Mouse (Mus musculus): Measurements from ENCODE around the gene Olfr1426. TPM values are rescaled to one million over a fixed set of nuclear protein-coding genes. Genes with fewer than 3 reads are reported as not detected.
A peak's percentile ranks its signal among the peaks of the same experiment; 100 is the strongest.
"Not testable (repeated sequence)": the region's sequence is repeated elsewhere in the genome, so short reads cannot be mapped to it uniquely, and the experiment has no call there.

The Olfr1426 gene
- total RNA-seq (2015): not detected in 2 replicates
- total RNA-seq (2017): not detected in 2 replicates

DNA sequence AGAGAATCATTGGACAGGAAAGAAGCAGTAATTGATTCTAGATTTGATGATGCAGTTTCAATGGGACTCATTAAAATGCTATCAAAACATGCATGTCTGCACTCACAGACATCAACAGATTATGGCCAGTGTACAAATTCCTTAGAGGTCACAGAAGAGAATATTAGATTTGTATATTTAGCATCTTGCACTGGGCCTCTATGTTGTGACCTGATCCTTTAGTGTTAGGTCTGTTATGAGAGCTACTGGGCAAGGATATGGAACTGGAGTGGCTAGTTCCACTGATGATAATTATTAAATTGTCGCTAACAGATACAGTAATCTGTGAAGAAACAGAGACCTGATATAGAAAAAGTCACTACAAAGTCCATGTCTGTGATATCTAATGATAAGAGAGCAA is at the start of gene Olfr1426:
Gene Olfr1426, minus strand, starts transcription at position 101 of the 400 bp plus-strand sequence.
- ATAC-seq (ENCODE audit: poor library complexity, severe bottlenecking): no peak

DNA sequence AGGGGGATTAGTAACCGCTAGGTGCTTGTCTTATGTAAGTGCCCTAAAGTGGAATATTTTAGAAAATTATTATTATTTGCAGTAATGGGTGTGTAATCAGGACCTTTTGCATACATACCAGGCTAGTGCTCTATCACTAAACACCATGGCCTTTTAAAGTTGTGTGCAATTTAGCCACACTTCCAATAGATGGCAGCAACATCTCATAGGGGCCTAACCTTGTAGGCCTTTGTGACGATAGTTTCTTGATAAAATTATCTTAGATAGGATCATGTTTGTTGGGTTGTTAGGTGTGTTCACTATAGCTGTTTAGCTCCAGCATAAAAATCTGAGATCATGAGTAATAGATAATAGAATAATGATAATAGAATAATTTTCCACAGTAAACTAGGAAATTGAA is 42.5 kb upstream of the Olfr1426 start:
- ATAC-seq (ENCODE audit: poor library complexity, severe bottlenecking): peak; percentile 67; the same call in 1 of the 2 replicates

DNA sequence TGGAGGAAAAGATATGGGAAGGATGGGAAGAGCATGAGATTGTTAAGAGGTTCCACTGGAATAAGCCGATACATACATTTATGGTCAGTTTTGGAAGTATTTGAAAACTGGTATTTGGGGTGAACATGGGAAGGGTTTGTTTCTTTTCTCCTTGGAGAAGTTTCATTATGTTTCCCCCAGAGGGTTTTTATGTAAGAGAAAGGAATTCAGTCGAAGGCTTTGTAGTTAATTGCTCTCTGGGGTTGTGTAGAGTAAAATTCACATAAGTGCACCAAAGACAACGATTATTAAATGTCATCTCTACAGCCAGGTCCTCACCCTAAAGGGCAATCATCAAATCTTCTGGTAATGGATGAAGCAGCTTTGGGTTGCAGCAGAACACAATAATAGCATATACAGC is 31.3 kb upstream of the Olfr1426 start, which contains the start of gene Olfr76:
Gene Olfr76, minus strand, starts transcription at position 101 of the 400 bp plus-strand sequence.
- ATAC-seq (ENCODE audit: poor library complexity, severe bottlenecking): no peak

DNA sequence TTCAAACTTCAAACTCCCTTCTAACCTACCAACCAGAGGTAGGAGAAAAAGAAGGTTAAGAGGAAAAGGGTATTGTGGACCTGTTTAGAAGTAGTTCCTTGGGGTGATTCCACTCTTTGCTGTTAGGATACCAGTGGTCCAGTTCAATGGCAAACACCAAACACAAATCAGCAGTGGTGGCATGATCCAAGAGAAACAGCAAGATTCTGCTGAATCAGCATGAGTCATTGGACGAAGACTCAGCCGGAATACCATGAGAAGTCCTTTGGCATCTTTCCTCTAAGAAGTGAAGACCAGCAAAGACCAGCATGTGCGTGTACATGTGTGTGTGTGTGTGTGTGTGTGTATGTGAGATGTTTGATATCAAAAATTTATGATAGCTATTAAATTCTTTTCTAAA is 24.7 kb upstream of the Olfr1426 start:
- no peak for ATAC-seq (ENCODE audit: poor library complexity, severe bottlenecking)

DNA sequence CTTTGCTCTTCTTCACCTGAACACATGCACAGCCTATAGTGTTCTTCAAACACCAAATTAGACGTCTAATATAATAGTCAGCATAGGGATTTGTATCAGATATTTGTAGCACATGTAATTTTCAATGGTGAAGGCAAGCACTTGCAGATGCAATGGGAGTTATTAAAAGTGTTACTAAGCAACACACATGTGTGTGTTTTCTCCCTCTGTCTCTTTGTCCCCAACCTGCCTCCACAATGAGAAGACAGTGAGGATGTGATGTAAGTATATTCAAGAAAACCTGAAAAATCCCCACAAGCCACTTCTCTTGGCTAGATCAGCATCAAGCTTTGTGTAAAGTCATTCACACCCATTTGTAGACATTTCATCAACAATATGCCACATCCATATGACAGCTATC is 24.0 kb upstream of the Olfr1426 start, which contains the start of gene Olfr1428:
Gene Olfr1428, minus strand, starts transcription at position 101 of the 400 bp plus-strand sequence.
- no peak for ATAC-seq (ENCODE audit: poor library complexity, severe bottlenecking)

DNA sequence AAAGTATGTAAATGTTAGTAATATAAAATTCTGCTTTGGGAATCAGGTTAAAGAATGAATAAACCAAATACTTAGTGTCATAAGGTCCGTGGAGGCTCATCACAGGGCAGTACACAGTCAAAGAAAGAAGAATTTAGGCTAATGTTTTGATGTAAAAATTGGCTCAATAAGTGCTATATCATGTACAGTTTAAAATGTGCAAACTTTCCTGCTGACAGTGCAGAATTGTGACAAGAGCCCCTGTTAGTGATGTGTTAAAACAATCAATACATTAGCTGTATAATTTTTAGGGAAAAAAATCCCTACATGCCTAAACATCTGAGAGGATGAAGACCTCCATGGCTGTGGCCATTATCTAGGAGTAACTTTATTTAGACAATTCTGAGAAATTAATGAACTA is 22.0 kb upstream of the Olfr1426 start:
- no peak for ATAC-seq (ENCODE audit: poor library complexity, severe bottlenecking)

DNA sequence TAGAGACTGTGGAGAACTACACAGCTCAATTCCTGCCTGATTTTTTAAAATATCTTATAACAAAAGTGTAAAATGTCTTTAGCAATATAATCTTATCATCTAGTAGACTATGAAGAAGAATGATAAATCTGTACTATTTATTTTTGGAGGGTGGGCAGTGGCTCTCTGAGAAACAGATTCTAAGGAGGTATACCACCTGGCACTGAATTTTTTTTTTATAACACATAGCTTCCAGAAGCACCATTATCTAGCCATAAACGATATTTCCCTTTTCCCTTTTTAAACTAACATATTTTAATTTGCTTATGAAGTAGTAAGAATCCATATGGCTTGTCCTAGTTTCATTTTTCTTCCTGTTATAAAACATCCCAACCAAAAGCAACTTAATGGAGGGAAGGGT is 12.7 kb upstream of the Olfr1426 start:
- no peak for ATAC-seq (ENCODE audit: poor library complexity, severe bottlenecking)

DNA sequence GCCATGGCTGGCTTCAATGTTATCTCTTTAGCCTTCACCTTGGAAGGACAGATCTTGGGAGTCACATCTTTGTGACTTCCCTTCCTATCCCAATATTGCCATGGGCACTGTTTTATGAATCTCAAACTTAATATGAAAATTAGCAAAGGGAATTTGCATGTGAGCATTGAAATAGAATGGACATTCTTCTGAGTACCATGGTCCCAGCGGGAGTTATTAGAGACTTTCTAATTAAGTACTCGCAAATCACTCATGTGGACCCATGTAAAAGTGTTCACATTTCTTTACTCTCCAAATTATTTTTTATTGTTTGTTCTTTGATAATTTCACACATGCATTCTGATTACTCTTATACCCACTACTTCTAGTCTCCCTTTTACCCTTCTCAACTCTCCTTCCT is 11.4 kb upstream of the Olfr1426 start, which contains the start of gene Olfr1427:
Gene Olfr1427, minus strand, starts transcription at position 101 of the 400 bp plus-strand sequence.
- ATAC-seq (ENCODE audit: poor library complexity, severe bottlenecking): no peak

DNA sequence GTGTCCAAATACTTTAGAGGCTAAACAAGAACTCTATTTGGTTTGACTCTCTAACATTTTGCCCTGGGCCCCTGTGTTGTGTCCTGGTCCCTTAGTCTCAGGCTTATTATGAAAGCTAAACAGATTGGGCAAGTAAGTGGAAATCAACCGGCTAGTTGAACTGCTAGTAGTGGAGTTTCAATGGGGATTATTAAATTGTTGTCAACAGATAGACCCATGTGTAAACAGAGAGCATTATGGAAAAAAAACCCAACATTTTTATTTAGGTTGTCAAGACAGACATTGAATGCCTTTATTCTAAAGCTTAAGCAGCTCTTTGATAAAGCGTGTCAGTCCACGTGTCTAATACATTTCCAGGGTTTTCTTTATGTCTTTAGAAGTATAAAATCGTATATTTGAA is 14.2 kb downstream of the Olfr1426 start, which contains the start of gene Olfr1425:
Gene Olfr1425, minus strand, starts transcription at position 101 of the 400 bp plus-strand sequence.
- not testable (repeated sequence) for ATAC-seq (ENCODE audit: poor library complexity, severe bottlenecking)

DNA sequence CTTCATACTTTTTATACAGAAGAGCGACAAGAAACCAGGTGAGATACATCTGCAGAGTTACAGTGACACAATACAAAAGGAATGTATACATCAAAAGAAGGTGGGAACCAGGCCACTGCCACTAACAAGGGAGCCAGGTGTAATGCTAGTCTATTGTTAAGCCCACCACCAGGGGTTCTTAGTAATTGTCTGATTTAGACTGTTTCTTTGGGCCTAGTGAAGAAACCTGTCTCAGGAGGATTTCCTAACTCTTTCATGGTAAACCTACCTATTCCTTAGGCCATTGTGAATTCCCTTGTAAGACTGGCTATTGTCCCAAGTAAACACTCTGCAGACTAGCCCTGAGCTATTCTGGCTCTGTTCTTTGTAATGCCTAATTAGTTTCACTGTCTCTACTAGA is 22.3 kb downstream of the Olfr1426 start:
- not testable (repeated sequence) for ATAC-seq (ENCODE audit: poor library complexity, severe bottlenecking)

DNA sequence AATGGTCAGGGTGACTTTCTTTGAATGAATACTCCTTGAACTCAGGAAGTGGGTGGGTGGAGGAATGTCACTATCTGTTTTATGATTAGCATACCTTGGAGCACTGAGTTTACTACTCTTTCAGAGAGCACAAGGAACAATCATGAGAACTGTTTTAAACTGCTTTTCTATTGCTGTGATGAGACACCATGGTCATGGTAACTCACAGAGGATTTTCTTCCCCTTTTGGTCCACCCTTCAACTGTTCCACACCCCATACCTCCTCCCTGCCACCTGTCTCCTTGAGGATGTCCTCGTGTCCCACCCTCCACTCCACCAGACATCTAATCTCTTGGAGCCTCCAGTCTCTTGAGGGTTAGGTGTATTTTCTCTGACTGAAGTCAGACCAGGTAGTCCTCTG is 24.0 kb downstream of the Olfr1426 start:
- not testable (repeated sequence) for ATAC-seq (ENCODE audit: poor library complexity, severe bottlenecking)

DNA sequence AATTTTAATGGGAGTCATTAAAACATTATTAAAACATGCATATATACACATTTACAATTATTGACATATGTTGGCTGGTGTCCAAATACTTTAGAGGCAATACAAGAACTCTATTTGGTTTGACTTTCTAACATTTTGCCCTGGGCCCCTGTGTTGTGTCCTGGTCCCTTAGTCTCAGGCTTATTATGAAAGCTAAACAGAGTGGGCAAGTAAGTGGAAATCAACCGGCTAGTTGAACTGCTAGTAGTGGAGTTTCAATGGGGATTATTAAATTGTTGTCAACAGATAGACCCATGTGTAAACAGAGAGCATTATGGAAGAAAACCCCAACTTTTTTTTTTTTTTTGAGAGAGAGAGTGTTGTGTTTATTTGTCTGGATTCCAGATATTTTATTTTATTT is 29.2 kb downstream of the Olfr1426 start, which contains the start of gene Olfr1424:
Gene Olfr1424, minus strand, starts transcription at position 101 of the 400 bp plus-strand sequence.
- not testable (repeated sequence) for ATAC-seq (ENCODE audit: poor library complexity, severe bottlenecking)

DNA sequence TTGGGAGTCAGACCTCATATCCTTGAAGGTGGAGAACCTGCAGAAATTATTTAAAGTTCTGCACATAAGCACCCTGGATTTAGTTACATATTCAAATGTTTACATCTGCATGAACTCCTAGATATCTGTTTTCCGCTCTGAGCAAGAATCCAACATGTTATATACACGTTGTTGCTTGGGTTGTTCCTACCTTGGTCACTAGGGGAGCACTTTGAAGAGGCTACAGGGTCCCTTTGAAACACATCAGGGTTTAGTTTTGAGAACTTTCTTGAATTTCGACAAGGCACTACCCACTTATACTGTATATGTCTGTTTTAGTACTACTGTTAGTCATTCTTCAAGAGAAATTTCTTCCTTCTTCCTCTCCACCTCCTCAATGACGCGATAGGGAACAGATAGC is 48.6 kb downstream of the Olfr1426 start:
- no peak for ATAC-seq (ENCODE audit: poor library complexity, severe bottlenecking)

DNA sequence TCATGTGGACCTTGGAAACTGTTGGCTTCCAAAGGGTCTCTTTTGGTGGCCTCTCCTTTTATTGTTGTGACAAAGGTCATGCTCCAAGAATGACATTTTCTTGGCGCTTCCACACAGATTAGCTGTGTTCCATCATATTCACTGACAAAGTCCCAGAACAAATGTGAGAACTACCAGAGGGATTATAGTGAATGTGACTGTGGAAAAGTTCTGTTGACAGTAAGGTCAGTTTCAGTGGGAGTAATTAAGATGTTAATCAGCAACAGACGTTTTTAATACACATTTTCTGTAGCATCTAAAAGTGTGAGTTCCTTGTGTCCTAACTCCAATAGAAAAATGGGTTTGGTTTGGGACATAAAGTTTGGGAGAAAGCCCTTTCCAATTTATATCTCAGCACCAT is 50.6 kb downstream of the Olfr1426 start, which contains the start of gene Olfr1423:
Gene Olfr1423, minus strand, starts transcription at position 101 of the 400 bp plus-strand sequence.
- ATAC-seq (ENCODE audit: poor library complexity, severe bottlenecking): no peak

DNA sequence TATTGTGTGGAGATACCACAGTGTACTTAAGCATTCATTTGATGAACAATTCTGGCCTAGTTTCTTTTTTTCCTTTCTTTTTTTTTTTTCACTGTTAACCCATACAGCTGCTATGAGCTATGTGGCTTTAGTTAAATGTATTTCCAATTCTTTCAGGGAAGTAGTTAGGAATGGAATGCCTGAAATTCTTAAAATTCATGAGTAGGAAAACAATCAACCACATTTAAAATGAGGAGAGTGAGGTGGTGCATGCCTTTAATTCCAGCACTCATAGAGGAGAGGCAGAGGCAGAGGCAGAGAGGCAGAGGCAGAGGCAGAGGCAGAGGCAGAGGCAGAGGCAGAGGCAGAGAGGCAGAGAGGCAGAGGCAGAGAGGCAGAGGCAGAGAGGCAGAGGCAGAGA is 54.1 kb downstream of the Olfr1426 start:
- ATAC-seq (ENCODE audit: poor library complexity, severe bottlenecking): no peak

Other genes starting within 250 kb of the Olfr1426 start
- not detected in 2 replicates for gene Olfr1418, start 230.9 kb downstream of the Olfr1426 start, total RNA-seq (2015)
- not detected in 2 replicates for gene Olfr1418, start 230.9 kb downstream of the Olfr1426 start, total RNA-seq (2017)
- gene Olfr1419, start 216.9 kb downstream of the Olfr1426 start, total RNA-seq (2015): not detected in 2 replicates
- gene Olfr1419, start 216.9 kb downstream of the Olfr1426 start, total RNA-seq (2017): not detected in 2 replicates
- not detected in 2 replicates for gene Olfr1420, start 205.4 kb downstream of the Olfr1426 start, total RNA-seq (2015)
- not detected in 2 replicates for gene Olfr1420, start 205.4 kb downstream of the Olfr1426 start, total RNA-seq (2017)
- 45.5 and 48.7 TPM in 2 replicates for gene Patl1, start 179.6 kb downstream of the Olfr1426 start, total RNA-seq (2015)
- 20.3 and 26.1 TPM in 2 replicates for gene Patl1, start 179.6 kb downstream of the Olfr1426 start, total RNA-seq (2017)
- 35.0 and 36.9 TPM in 2 replicates for gene Osbp, start 126.1 kb downstream of the Olfr1426 start, total RNA-seq (2015)
- gene Osbp, start 126.1 kb downstream of the Olfr1426 start, total RNA-seq (2017): 42.6 and 43.3 TPM in 2 replicates
- 0.02 TPM in 1 of 2 replicates, not detected in the other for gene Olfr1423, start 50.7 kb downstream of the Olfr1426 start, total RNA-seq (2015)
- gene Olfr1423, start 50.7 kb downstream of the Olfr1426 start, total RNA-seq (2017): not detected in 2 replicates
- not detected in 2 replicates for gene Olfr1424, start 29.3 kb downstream of the Olfr1426 start, total RNA-seq (2015)
- not detected in 2 replicates for gene Olfr1424, start 29.3 kb downstream of the Olfr1426 start, total RNA-seq (2017)
- gene Olfr1425, start 14.3 kb downstream of the Olfr1426 start, total RNA-seq (2015): not detected in 2 replicates
- not detected in 2 replicates for gene Olfr1425, start 14.3 kb downstream of the Olfr1426 start, total RNA-seq (2017)
- gene Olfr1427, start 11.3 kb upstream of the Olfr1426 start, total RNA-seq (2015): not detected in 2 replicates
- gene Olfr1427, start 11.3 kb upstream of the Olfr1426 start, total RNA-seq (2017): not detected in 2 replicates
- not detected in 2 replicates for gene Olfr1428, start 23.9 kb upstream of the Olfr1426 start, total RNA-seq (2015)
- gene Olfr1428, start 23.9 kb upstream of the Olfr1426 start, total RNA-seq (2017): not detected in 2 replicates
- gene Olfr76, start 31.2 kb upstream of the Olfr1426 start, total RNA-seq (2015): not detected in 2 replicates
- not detected in 2 replicates for gene Olfr76, start 31.2 kb upstream of the Olfr1426 start, total RNA-seq (2017)
- gene Olfr1555-ps1, start 78.1 kb upstream of the Olfr1426 start, total RNA-seq (2015): not detected in 2 replicates
- not detected in 2 replicates for gene Olfr1555-ps1, start 78.1 kb upstream of the Olfr1426 start, total RNA-seq (2017)
- not detected in 2 replicates for gene Olfr1431, start 108.6 kb upstream of the Olfr1426 start, total RNA-seq (2015)
- not detected in 2 replicates for gene Olfr1431, start 108.6 kb upstream of the Olfr1426 start, total RNA-seq (2017)
- gene Olfr1432, start 140.6 kb upstream of the Olfr1426 start, total RNA-seq (2015): not detected in 2 replicates
- not detected in 2 replicates for gene Olfr1432, start 140.6 kb upstream of the Olfr1426 start, total RNA-seq (2017)
- not detected in 2 replicates for gene Olfr262, start 149.6 kb upstream of the Olfr1426 start, total RNA-seq (2015)
- gene Olfr262, start 149.6 kb upstream of the Olfr1426 start, total RNA-seq (2017): not detected in 2 replicates
- not detected in 2 replicates for gene Olfr235, start 169.0 kb upstream of the Olfr1426 start, total RNA-seq (2015)
- not detected in 2 replicates for gene Olfr235, start 169.0 kb upstream of the Olfr1426 start, total RNA-seq (2017)
- gene Olfr1434, start 187.8 kb upstream of the Olfr1426 start, total RNA-seq (2015): not detected in 2 replicates
- gene Olfr1434, start 187.8 kb upstream of the Olfr1426 start, total RNA-seq (2017): not detected in 2 replicates
- not detected in 2 replicates for gene Olfr1436, start 207.1 kb upstream of the Olfr1426 start, total RNA-seq (2015)
- gene Olfr1436, start 207.1 kb upstream of the Olfr1426 start, total RNA-seq (2017): not detected in 2 replicates
- not detected in 2 replicates for gene Olfr1437, start 233.1 kb upstream of the Olfr1426 start, total RNA-seq (2015)
- not detected in 2 replicates for gene Olfr1437, start 233.1 kb upstream of the Olfr1426 start, total RNA-seq (2017)
- gene Olfr1438-ps1, start 243.9 kb upstream of the Olfr1426 start, total RNA-seq (2015): not detected in 2 replicates
- gene Olfr1438-ps1, start 243.9 kb upstream of the Olfr1426 start, total RNA-seq (2017): not detected in 2 replicates